Mouse (Mus musculus) layer of hippocampus, adult 2 months (tissue): Measurements from ENCODE around the gene Fam243. TPM values are rescaled to one million over a fixed set of nuclear protein-coding genes. Genes with fewer than 3 reads are reported as not detected.

Experiments
- DNase-seq, 2 experiments: peaks; one replicate each; pipeline ENCODE4 v3.0.0; 2022; ENCODE audit warnings: low spot score in 2 of 2
- H3K27ac ChIP-seq: fragments of 200-600 bp; 2 replicates; pipeline ENCODE4 v1.8.1; 2022
- H3K4me3 ChIP-seq: fragments of 200-600 bp; 2 replicates; pipeline ENCODE4 v1.8.1; 2022; ENCODE audit warnings: mild to moderate bottlenecking
- CTCF ChIP-seq: fragments of 200-600 bp; conservative IDR thresholded peaks from 2 replicates; pipeline ENCODE4 v1.8.1; 2022; ENCODE audit warnings: antibody characterized with exemption, mild to moderate bottlenecking, moderate library complexity
- total RNA-seq, 2 experiments: library from RNA; stranded (reverse); gene quantifications; 2 replicates each; pipeline ENCODE4 v1.2.3; 2021

Fam243 gene
- total RNA-seq, 2 experiments from 2014 or later, result not detected

DNA sequence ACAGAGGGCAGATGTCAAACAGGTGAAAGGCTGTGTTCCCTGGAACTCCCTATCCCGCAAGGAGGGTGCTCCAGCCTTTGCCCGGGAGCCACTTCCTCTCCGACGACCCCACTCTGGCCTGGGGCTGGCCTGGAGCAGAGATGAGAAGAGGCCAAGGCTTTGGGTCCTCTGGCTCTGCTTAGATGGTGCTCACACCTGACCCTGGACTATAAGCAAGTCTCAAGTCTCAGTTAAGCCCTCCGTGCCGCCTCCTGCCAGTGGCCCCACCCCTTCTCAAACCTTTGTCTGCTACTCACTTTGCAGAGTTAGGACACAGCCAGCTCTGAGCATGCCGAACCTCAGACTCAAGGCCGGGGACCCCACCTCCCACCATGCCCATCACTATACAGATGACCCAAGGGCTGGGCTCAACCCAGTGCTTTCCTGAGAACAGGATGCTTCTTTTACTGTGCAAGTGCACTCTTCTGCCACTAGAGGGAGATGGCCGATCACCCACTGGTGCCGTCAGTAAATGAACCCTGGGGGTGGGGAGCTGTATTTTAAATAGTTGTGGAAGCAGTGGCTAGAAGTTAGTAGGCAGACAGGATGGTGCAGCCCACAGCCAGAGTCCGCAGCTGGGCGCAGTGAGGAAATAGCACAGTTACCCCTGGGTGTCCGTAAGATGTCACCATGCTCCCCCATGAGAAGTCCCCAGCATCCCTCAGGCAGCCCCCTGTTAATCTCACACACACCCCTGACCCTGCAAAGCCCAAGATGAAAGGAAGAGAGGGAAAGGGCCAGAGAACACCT lies 7.1 kb downstream of the Fam243 start:
- Histone ChIP-seq H3K27ac (no peak overlapping the region), H3K4me3 (no peak overlapping the region)
- peak; percentile 92 for TF ChIP-seq CTCF
- DNase-seq, result peak; percentile 41 to 51

DNA sequence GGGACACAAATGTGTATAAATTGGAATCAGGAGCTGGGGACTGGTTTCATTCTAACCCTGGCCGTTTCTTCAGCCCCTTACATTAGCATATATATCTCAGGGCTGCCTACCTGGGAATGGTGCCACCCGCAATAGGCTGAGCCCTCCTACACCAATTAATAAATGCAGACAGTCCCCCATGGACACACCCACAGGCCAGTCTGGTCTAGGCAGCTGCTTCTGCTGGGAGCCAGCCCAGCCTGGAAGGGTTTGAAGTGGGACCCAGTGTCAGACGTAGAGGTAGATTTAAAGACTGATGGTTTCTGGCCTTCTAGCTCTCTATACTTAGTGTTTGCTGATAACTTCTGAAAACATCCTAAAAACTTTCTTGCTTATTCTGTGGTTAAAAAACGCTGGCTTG lies 12.1 kb downstream of the Fam243 start:
- DNase-seq, result no peak
- no peak for TF ChIP-seq CTCF
- no peak overlapping the region for H3K4me3 ChIP-seq
- H3K27ac ChIP-seq, result no peak overlapping the region

- Histone ChIP-seq H3K4me3 (no peak overlapping the region), H3K27ac (no peak overlapping the region)
- peak; percentile 62 for TF ChIP-seq CTCF
- no peak for DNase-seq
Observed at GRCm38 (mm10) chr16:92307947-92308346, 13.3 kb downstream of the Fam243 start.

GRCm38 (mm10) chr16:92305519-92305918 lies 15.7 kb downstream of the Fam243 start:
- no peak for DNase-seq
- no peak overlapping the region for H3K27ac ChIP-seq
- peak; percentile 57 for TF ChIP-seq CTCF

GRCm38 (mm10) chr16:92302506-92302905 lies 18.7 kb downstream of the Fam243 start:
- no peak for TF ChIP-seq CTCF
- peak overlapping the region; percentile 90; the same call in 1 of the 2 replicates for H3K27ac ChIP-seq
- no peak for DNase-seq
- H3K4me3 ChIP-seq, result peak overlapping the region; percentile 86

More at GRCm38 (mm10) chr16:92305519-92305918, 15.7 kb downstream of the Fam243 start:
- H3K4me3 ChIP-seq, result no peak overlapping the region

DNA sequence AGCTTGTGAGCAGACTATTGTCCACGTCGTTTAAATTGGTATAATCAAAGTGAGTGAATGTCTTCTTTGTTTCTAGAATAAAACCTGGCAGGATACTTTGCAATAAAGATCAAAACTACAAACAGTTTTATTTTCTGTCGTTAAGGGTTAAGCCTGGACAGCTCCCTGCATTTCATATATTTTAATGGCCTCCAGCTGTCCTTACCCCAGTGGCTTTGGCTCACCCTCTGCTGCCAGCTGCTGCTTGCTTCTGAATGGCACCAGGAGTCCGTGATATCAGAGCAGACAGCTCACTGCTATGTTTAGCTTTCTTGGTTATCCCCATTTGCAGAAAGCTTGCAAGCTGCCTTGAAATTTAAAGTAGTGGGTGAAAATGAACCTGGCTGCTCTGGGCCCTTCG lies 19.3 kb downstream of the Fam243 start:
- Histone ChIP-seq H3K4me3 (peak overlapping the region; percentile 86), H3K27ac (peak overlapping the region; percentile 90)
- DNase-seq, result no peak
- TF ChIP-seq CTCF, result no peak

DNA sequence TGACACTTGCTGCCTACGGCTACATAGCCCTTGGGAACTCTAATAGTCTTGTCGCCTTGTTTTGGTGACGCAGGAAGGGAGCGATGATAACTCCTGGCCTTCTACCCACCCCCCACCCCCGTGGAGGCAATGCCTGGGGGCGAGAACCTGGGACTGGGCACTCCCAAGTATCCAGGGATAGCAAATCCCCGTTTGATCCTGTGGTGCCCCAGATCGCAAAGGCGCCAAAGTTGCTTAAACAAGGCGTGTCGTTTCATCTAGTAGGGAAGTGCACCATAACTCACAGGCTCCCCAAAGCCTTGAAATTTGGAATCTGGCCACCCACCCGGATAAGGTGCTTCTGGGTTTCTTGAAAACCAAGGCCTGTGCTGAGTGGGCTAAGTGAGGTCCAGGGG lies 19.8 kb downstream of the Fam243 start:
- TF ChIP-seq CTCF, result no peak
- H3K4me3 ChIP-seq, result peak overlapping the region; percentile 86
- H3K27ac ChIP-seq, result peak overlapping the region; percentile 90
- DNase-seq, result peak in 1 of 2 experiments; percentile 22

DNA sequence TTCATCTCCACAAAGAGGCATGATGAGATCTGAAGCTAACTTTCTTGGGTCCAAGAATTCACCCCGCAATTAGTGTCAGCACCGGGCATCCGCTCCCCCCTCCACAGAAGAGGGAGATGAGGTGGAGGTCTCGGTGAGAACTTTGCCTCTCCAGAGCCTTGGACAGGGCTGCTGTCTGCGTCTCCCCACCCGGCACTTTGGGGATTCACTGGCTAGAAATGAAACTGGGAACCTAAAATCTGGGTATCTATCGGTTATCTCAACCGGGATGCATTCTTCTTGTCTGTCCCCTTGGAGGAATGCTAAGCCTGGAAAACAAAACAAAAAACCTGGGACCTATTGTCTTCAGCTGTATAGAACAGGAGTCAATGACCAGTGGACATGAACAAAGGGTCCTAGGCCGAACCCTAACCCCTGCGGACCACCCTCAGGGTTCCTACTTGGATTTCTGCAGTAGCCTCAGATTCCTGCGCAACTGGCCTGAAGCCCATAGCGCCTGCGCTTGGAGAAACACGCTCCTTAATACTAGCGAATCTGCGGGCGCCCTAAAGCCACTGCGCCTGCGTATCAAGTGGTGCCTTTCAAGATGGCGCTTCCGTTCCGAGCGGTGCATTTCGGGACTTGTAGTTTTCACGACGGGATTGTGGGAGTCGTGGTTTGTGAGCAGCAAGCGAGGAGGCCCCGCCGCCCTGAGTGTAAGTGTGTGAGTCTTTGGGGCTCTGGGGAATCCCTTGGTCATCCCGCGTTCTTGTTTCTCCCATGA lies 20.4 kb downstream of the Fam243 start, which contains the start of gene Smim11:
TSS of gene Smim11 (plus strand) at position 638 of the 763 bp plus-strand sequence.
- no peak for TF ChIP-seq CTCF
- peak; percentile 95 to 97 for DNase-seq
- Histone ChIP-seq H3K27ac (peak within 1 kb of the TSS; percentile 90), H3K4me3 (peak within 1 kb of the TSS; percentile 86)

GRCm38 (mm10) chr16:92295328-92295727 lies 25.9 kb downstream of the Fam243 start:
- DNase-seq, result no peak
- TF ChIP-seq CTCF, result no peak
- Histone ChIP-seq H3K27ac (no peak overlapping the region), H3K4me3 (no peak overlapping the region)

DNA sequence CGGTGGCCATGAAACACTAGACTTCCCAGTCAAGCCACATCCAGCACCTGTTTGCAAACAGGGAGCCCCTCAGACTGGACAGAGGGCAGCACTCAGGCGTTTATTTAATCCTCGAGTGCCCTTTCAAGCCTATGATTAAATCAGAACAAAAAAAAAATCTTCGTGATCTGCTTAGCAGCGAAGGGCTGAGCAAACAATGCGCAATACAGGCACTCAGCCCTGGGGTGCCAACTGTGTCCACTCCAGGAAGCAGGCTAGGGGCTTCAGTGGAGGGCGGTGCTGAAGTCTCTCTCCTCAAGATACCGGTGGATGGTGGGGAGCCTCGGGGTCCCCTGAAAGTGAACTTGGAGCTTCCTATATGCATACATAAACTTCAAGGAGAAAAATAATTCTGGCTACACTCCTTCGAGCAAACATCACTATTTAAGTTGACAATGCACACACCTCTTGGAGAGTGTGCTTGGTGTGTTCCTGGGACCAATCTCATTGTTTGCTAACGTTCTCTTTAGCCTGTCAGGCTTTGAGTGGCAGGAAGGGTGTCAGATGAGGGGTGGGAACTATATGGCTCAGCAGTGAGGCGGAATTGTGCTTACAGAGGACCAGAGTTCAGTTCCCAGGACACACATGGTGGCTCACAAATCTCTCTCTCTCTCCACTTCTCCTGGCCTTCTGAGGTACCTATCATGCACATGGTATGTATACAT lies 26.8 kb downstream of the Fam243 start:
- no peak for TF ChIP-seq CTCF
- Histone ChIP-seq H3K27ac (no peak overlapping the region), H3K4me3 (no peak overlapping the region)
- no peak for DNase-seq

GRCm38 (mm10) chr16:92292101-92292500 lies 29.1 kb downstream of the Fam243 start, which contains the start of gene Kcne2:
Kcne2 (plus strand) TSS chr16:92292389.
- Histone ChIP-seq H3K27ac (no peak within 1 kb of the TSS), H3K4me3 (no peak within 1 kb of the TSS)
- no peak for TF ChIP-seq CTCF
- DNase-seq, result no peak

- H3K4me3 ChIP-seq, result no peak overlapping the region
- DNase-seq, result no peak
- H3K27ac ChIP-seq, result no peak overlapping the region
- TF ChIP-seq CTCF, result no peak
Observed at GRCm38 (mm10) chr16:92290045-92290444, 31.2 kb downstream of the Fam243 start.

DNA sequence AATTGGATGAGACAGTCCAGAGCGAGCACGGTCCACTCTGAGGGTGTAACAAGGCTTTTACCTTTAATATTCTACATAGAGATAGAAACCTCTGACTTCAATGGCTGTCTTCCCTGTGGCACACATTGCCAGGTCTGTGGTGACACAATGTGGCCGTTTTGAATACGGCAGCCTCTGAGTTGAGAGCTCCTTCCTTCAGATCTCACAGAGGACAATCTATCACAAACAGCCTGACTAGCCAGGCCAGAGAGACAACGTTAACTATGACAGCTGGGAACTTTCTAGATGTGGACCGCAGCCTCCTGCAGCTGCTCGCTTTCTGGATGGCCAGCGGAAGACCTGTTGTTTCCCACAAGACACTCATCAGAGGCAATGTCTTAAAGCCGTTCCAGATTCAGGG lies 32.5 kb downstream of the Fam243 start:
- Histone ChIP-seq H3K27ac (no peak overlapping the region), H3K4me3 (no peak overlapping the region)
- peak in 1 of 2 experiments; percentile 49 for DNase-seq
- peak; percentile 74 for TF ChIP-seq CTCF
